Mouse (Mus musculus): ENCODE measurements around the gene Vmo1.

- TF ChIP-seq GATA1 (IDR thresholded peaks at IDR 0.05; ENCODE audit: borderline replicate concordance, low read length) (no peak), FLI1 (IDR thresholded peaks at IDR 0.05; ENCODE audit: low read length) (no peak)
Measured at GRCm38 (mm10) chr11:70506385-70506784, 8.0 kb downstream of the Vmo1 start.
